Mouse (Mus musculus): ENCODE results near the gene Ythdf2.

DNA sequence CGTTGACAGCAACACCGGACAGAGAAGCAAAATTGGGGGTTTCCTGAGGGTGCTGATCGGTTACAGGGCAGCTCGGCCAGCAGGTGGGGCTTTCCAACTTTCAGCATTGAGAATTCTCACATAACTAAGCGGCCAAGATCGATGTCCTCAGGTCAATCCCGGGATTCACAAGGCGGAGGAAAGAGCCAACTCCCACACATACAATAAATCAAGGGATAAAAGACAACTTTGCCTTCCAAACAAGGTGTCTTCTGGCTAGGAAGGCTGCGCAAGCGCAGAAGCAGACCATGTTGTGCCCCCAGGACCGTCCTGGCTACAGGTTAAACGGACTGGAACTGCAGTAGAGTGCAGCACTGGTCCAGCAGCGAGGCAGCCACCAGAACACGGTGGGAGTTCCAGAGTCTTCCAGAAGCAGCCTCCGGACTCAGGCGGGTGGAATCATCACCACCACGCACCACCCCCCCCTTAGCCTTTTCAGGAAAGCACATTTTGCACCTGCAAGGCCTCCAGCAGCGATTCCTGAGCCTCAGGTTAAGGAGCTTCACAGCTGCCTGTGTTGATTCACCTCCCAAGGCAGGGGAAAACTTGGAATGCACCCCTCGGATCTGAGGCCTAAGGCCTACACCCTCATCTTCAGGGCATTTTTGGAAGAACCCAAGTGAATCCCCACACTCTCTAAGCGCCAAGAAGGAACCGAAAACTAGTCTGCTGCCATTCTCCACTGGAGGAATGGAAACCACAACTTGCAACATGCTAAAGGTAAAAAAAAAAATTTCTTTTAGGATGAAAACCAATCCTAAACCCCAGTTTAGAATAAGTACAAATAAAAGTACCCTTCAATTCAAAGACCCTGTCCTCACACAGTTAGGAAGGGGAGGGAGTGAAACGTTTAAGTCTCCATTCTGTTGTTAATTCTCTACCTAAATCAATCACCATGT, 30.1 kb downstream of the Ythdf2 start:
- TF ChIP-seq CTCF (IDR thresholded peaks at IDR 0.05; ENCODE audit: low read depth), result peak; percentile 31; the same call in 1 of the 2 replicates
- no peak for TF ChIP-seq EP300 (IDR thresholded peaks at IDR 0.05; ENCODE audit: low read depth)

Measured in liver, postnatal 0 days (tissue).